Mouse (Mus musculus): ENCODE data around the gene Disp3.

GRCm38 (mm10) chr4:148319366-148319765 lies 31.6 kb upstream of the Disp3 start:
- TF ChIP-seq CTCF (IDR thresholded peaks at IDR 0.05; ENCODE audit: low read depth, low read length) (no peak), POLR2A (IDR thresholded peaks at IDR 0.05; ENCODE audit: extremely low read depth, insufficient read depth, low read length) (no peak)
